Mouse (Mus musculus) lung, postnatal 4 days (tissue): ENCODE measurements around the gene Utp18.

Experiments used
- DNase-seq, 2 experiments: peaks; one replicate each; pipeline ENCODE4 v3.0.0; 2021

The Utp18 gene

GRCm38 (mm10) chr11:93828619-93829326 is 56.8 kb downstream of the Utp18 start:
- no peak for DNase-seq

GRCm38 (mm10) chr11:93822261-93822660 is 63.3 kb downstream of the Utp18 start:
- DNase-seq: no peak

GRCm38 (mm10) chr11:93821533-93821932 is 64.0 kb downstream of the Utp18 start:
- peak in 1 of 2 experiments; percentile 23 for DNase-seq

- no peak for DNase-seq
These were observed 67.4 kb downstream of the Utp18 start for GRCm38 (mm10) chr11:93817966-93818738.

- DNase-seq: no peak
These were observed 72.6 kb downstream of the Utp18 start for GRCm38 (mm10) chr11:93812955-93813354.

- peak in 1 of 2 experiments; percentile 34 for DNase-seq
These were observed 73.3 kb downstream of the Utp18 start for GRCm38 (mm10) chr11:93812125-93812868.
